16 mouse cellular contexts compared by ENCODE assay signal in genomic region chr5:143499197-143499596, GRCm38 (mm10).
"Had no signal": no experiment of that assay in that cellular context is flagged by ENCODE, and none has a peak within 500 bp of the region (broad histone marks: within the 10 kb centered on the region; RNA-seq: fewer than 3 reads in every experiment).

No protein-coding gene starts in this region.

- H3K9ac ChIP-seq: liver, embryonic 15.5 days; lung, embryonic 14.5 days; midbrain, embryonic 12.5 days; neural tube, embryonic 12.5 days had no signal

- H3K4me3 ChIP-seq: liver, embryonic 15.5 days; midbrain, embryonic 10.5 days; midbrain, embryonic 12.5 days; neural tube, embryonic 12.5 days had no signal

- H3K27ac ChIP-seq: liver, embryonic 15.5 days; midbrain, embryonic 10.5 days; midbrain, embryonic 12.5 days; neural tube, embryonic 12.5 days had no signal

- H3K27me3 ChIP-seq: liver, embryonic 15.5 days; midbrain, embryonic 12.5 days; neural tube, embryonic 12.5 days had no signal

- H3K9me3 ChIP-seq: liver, embryonic 15.5 days; midbrain, embryonic 10.5 days; midbrain, embryonic 12.5 days; neural tube, embryonic 12.5 days had no signal

- DNase-seq: lung, adult 18-20 months; lung, embryonic 14.5 days; lung, postnatal 10 days; lung, postnatal 4 days; midbrain, embryonic 14.5 days; right cerebral cortex, adult 18-20 months; right cerebral cortex, postnatal 25 days; right cerebral cortex, postnatal 4 days; spleen, adult 18-20 months; thymus, adult 18-20 months; thymus, postnatal 14 days; thymus, postnatal 36 days had no signal

- H3K4me1 ChIP-seq: liver, embryonic 15.5 days; midbrain, embryonic 10.5 days; midbrain, embryonic 12.5 days; neural tube, embryonic 12.5 days had no signal

- H3K4me2 ChIP-seq: liver, embryonic 15.5 days; lung, embryonic 14.5 days; midbrain, embryonic 12.5 days; neural tube, embryonic 12.5 days had no signal
